Mouse (Mus musculus) heart, adult 2 months (tissue): ENCODE measurements around the gene Gsk3a.

Experiments
- CTCF ChIP-seq: fragments of 200-600 bp; IDR thresholded peaks from 2 replicates; pipeline ENCODE4 v1.8.1; 2022; ENCODE audit warnings: antibody characterized with exemption, mild to moderate bottlenecking, moderate library complexity
- EP300 ChIP-seq: fragments of 200-500 bp; IDR thresholded peaks from 2 replicates; pipeline ENCODE4 v1.6.1; 2011; ENCODE audit warnings: low read depth, low read length, control low read depth; ENCODE audit not compliant: insufficient read depth
- POLR2A ChIP-seq: fragments of 200-500 bp; IDR thresholded peaks from 2 replicates; pipeline ENCODE4 v1.6.1; 2011; ENCODE audit warnings: mild to moderate bottlenecking, low read depth, low read length, control low read depth; ENCODE audit not compliant: insufficient read depth

- no peak for TF ChIP-seq CTCF
- TF ChIP-seq POLR2A = no peak
- TF ChIP-seq EP300 = no peak
These were observed 39.8 kb upstream of the Gsk3a start for GRCm38 (mm10) chr7:25277405-25277804.
